Mouse (Mus musculus) ES-Bruce4 (cell line): ENCODE results near the gene Maz.

Source experiments
- CTCF ChIP-seq: IDR thresholded peaks from one replicate; pipeline ENCODE4 v1.8.1; 2011; ENCODE audit warnings: low read depth, low read length
- EP300 ChIP-seq: IDR thresholded peaks from 2 replicates; pipeline ENCODE4 v1.6.1; 2011; ENCODE audit warnings: low read depth, low read length; ENCODE audit not compliant: insufficient read depth
- POLR2A ChIP-seq: IDR thresholded peaks from one replicate; pipeline ENCODE4 v1.8.1; 2011; ENCODE audit warnings: low read length; ENCODE audit not compliant: insufficient read depth

GRCm38 (mm10) chr7:127014320-127014719 lies 12.5 kb downstream of the Maz start, which contains the start of gene Mvp:
- TF ChIP-seq EP300 (no peak), CTCF (no peak), POLR2A (no peak)
